Mouse (Mus musculus): Measurements from ENCODE around the gene Maml3.

GRCm38 (mm10) chr3:51974601-51975000 lies 130.3 kb downstream of the Maml3 start:
- TF ChIP-seq CTCF (IDR thresholded peaks at IDR 0.05; ENCODE audit: low read depth, low read length) (no peak), POLR2A (IDR thresholded peaks at IDR 0.05; ENCODE audit: borderline replicate concordance, low read depth, low read length) (no peak)
